Mouse (Mus musculus): ENCODE data around the gene Akr1cl. TPM values are rescaled to one million over a fixed set of nuclear protein-coding genes. Genes with fewer than 3 reads are reported as not detected.

Gene Akr1cl
- total and polyA plus RNA-seq, 2 experiments from 2014 or later = not detected

GRCm38 (mm10) chr1:65043433-65043832 is 10.9 kb upstream of the Akr1cl start:
- Histone ChIP-seq H3K9me3 (ENCODE audit: low read length) (no peaks in the 10 kb centered on the region), H3K4me2 (ENCODE audit: low read depth, low read length, poor library complexity, severe bottlenecking) (no peak overlapping the region), H3K27me3 (ENCODE audit: insufficient read depth, low read length) (no peaks in the 10 kb centered on the region), H3K36me3 (ENCODE audit: insufficient read depth, low read length) (no peaks in the 10 kb centered on the region), H3K4me3 (ENCODE audit: low read depth, low read length) (no peak overlapping the region), H3K9ac (replicated peaks; ENCODE audit: low read length, poor library complexity, severe bottlenecking) (no peak overlapping the region), H3K27ac (ENCODE audit: low read depth, low read length) (no peak overlapping the region), H3K4me1 (ENCODE audit: insufficient read depth, low read length) (no peaks in the 10 kb centered on the region)
- no peak for ATAC-seq (ENCODE audit: low FRiP score)
- no peak for DNase-seq (ENCODE audit: low spot score)
- WGBS = 92% methylated on average over 2 of the region's 2 CpGs
- TF ChIP-seq CTCF (IDR thresholded peaks at IDR 0.05) = no peak

DNA sequence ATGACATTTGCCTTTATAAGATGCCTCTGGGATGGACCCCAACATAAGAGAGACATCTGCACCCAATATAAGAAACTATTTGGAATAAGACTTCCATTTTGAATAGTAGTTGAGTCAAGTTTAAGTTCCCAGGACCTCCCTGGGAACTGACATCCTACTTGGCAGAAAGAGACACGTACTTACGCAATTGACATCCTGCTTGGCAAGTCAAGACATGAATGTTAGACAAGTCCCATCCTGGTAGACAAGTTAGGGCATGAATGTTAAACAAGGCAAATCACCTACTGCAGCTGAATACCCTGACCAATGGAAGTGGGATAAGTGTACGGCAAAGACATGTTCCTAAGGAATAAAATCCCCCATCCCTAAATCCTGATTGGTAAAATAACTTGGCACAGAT is 9.3 kb upstream of the Akr1cl start:
- Histone ChIP-seq H3K9ac (replicated peaks; ENCODE audit: low read length, poor library complexity, severe bottlenecking) (no peak overlapping the region), H3K4me2 (ENCODE audit: low read depth, low read length, poor library complexity, severe bottlenecking) (no peak overlapping the region), H3K27ac (ENCODE audit: low read depth, low read length) (no peak overlapping the region), H3K9me3 (ENCODE audit: low read length) (no peaks in the 10 kb centered on the region), H3K4me1 (ENCODE audit: insufficient read depth, low read length) (no peaks in the 10 kb centered on the region), H3K27me3 (ENCODE audit: insufficient read depth, low read length) (no peaks in the 10 kb centered on the region), H3K4me3 (ENCODE audit: low read depth, low read length) (no peak overlapping the region), H3K36me3 (ENCODE audit: insufficient read depth, low read length) (no peaks in the 10 kb centered on the region)
- 95% methylated on average over 3 of the region's 3 CpGs for WGBS
- TF ChIP-seq CTCF (IDR thresholded peaks at IDR 0.05) = no peak
- DNase-seq (ENCODE audit: low spot score) (no peak), ATAC-seq (ENCODE audit: low FRiP score) (no peak)

GRCm38 (mm10) chr1:65040806-65041205 is 8.2 kb upstream of the Akr1cl start:
- no peak overlapping the region for H3K4me3 ChIP-seq (ENCODE audit: low read depth, low read length)
- H3K27ac ChIP-seq (ENCODE audit: low read depth, low read length) = no peak overlapping the region
- TF ChIP-seq CTCF (IDR thresholded peaks at IDR 0.05) = no peak
- no peaks in the 10 kb centered on the region for H3K27me3 ChIP-seq (ENCODE audit: insufficient read depth, low read length)
- no peaks in the 10 kb centered on the region for H3K9me3 ChIP-seq (ENCODE audit: low read length)
- 82% methylated on average over 6 of the region's 6 CpGs for WGBS
- no peaks in the 10 kb centered on the region for H3K36me3 ChIP-seq (ENCODE audit: insufficient read depth, low read length)
- ATAC-seq (ENCODE audit: low FRiP score) = no peak
- no peak overlapping the region for H3K9ac ChIP-seq (replicated peaks; ENCODE audit: low read length, poor library complexity, severe bottlenecking)
- DNase-seq (ENCODE audit: low spot score) = no peak
- H3K4me2 ChIP-seq (ENCODE audit: low read depth, low read length, poor library complexity, severe bottlenecking) = no peak overlapping the region
- H3K4me1 ChIP-seq (ENCODE audit: insufficient read depth, low read length) = no peaks in the 10 kb centered on the region

DNA sequence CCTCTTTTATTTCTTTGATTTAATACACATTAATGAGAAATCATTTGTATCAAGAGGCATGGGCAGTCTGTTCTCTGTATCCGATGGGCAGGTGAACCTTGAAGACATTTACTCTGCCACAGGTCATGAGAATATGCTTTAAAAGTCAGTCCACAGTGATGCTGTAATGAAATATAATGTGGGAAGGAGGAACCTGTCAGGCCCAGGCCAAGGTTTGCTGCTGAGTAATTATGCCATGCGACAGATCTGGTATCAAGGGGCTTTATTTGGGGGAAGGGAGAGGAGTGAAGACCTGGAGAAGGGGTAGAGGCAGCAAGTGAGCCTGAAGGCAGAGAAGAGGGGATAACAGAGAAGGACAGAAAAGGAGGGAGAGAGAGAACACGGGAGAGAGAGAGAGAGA is 7.1 kb upstream of the Akr1cl start:
- Histone ChIP-seq H3K27ac (ENCODE audit: low read depth, low read length) (no peak overlapping the region), H3K4me2 (ENCODE audit: low read depth, low read length, poor library complexity, severe bottlenecking) (no peak overlapping the region), H3K9ac (replicated peaks; ENCODE audit: low read length, poor library complexity, severe bottlenecking) (no peak overlapping the region), H3K36me3 (ENCODE audit: insufficient read depth, low read length) (no peaks in the 10 kb centered on the region), H3K9me3 (ENCODE audit: low read length) (no peaks in the 10 kb centered on the region), H3K27me3 (ENCODE audit: insufficient read depth, low read length) (no peaks in the 10 kb centered on the region), H3K4me1 (ENCODE audit: insufficient read depth, low read length) (no peaks in the 10 kb centered on the region), H3K4me3 (ENCODE audit: low read depth, low read length) (no peak overlapping the region)
- 86% methylated on average over 3 of the region's 3 CpGs for WGBS
- ATAC-seq (ENCODE audit: low FRiP score) (no peak), DNase-seq (ENCODE audit: low spot score) (no peak)
- no peak for TF ChIP-seq CTCF (IDR thresholded peaks at IDR 0.05)

DNA sequence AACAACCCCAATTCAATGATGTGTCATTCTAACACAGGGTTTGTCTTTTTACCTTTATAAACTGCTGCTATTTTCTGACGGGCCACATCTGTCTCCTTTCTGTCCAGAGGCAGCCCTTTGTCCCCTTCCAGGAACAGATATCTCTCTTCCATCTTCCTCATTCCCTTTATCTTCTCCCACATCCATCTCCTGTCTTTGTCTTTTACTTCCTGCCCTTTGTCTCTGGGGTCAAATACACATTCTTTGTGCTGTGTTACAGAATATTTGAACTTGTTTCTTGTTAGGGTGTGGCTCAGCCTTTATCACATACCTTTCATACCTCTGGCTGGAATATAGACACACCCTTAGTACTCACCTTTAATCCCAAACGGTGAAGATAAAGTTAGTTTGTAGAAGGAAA is 5.0 kb upstream of the Akr1cl start:
- H3K4me1 ChIP-seq (ENCODE audit: insufficient read depth, low read length) = no peaks in the 10 kb centered on the region
- H3K27me3 ChIP-seq (ENCODE audit: insufficient read depth, low read length) = no peaks in the 10 kb centered on the region
- H3K27ac ChIP-seq (ENCODE audit: low read depth, low read length) = no peak overlapping the region
- no peak overlapping the region for H3K4me3 ChIP-seq (ENCODE audit: low read depth, low read length)
- WGBS = 88% methylated on average over 2 of the region's 2 CpGs
- no peak for TF ChIP-seq CTCF (IDR thresholded peaks at IDR 0.05)
- no peak overlapping the region for H3K9ac ChIP-seq (replicated peaks; ENCODE audit: low read length, poor library complexity, severe bottlenecking)
- DNase-seq (ENCODE audit: low spot score) (no peak), ATAC-seq (ENCODE audit: low FRiP score) (no peak)
- no peak overlapping the region for H3K4me2 ChIP-seq (ENCODE audit: low read depth, low read length, poor library complexity, severe bottlenecking)
- H3K9me3 ChIP-seq (ENCODE audit: low read length) = no peaks in the 10 kb centered on the region
- no peaks in the 10 kb centered on the region for H3K36me3 ChIP-seq (ENCODE audit: insufficient read depth, low read length)

- no peaks in the 10 kb centered on the region for H3K4me1 ChIP-seq (ENCODE audit: insufficient read depth, low read length)
- no peak for TF ChIP-seq CTCF (IDR thresholded peaks at IDR 0.05)
- no peak overlapping the region for H3K27ac ChIP-seq (ENCODE audit: low read depth, low read length)
- WGBS = 26% methylated on average over 3 of the region's 3 CpGs
- H3K27me3 ChIP-seq (ENCODE audit: insufficient read depth, low read length) = no peaks in the 10 kb centered on the region
- DNase-seq (ENCODE audit: low spot score) = no peak
- no peak for ATAC-seq (ENCODE audit: low FRiP score)
- H3K4me2 ChIP-seq (ENCODE audit: low read depth, low read length, poor library complexity, severe bottlenecking) = no peak overlapping the region
- H3K4me3 ChIP-seq (ENCODE audit: low read depth, low read length) = no peak overlapping the region
- H3K9ac ChIP-seq (replicated peaks; ENCODE audit: low read length, poor library complexity, severe bottlenecking) = no peak overlapping the region
- H3K36me3 ChIP-seq (ENCODE audit: insufficient read depth, low read length) = no peaks in the 10 kb centered on the region
- H3K9me3 ChIP-seq (ENCODE audit: low read length) = no peaks in the 10 kb centered on the region
Observed at GRCm38 (mm10) chr1:65035513-65035912, 3.0 kb upstream of the Akr1cl start.
